Mouse (Mus musculus) gastrocnemius, adult 8-10 months (tissue): ENCODE data around the gene Kcne4. TPM values are rescaled to one million over a fixed set of nuclear protein-coding genes. Genes with fewer than 3 reads are reported as not detected.
"Not testable (repeated sequence)": the region's sequence is repeated elsewhere in the genome, so short reads cannot be mapped to it uniquely, and the experiment has no call there.

ENCODE experiments used
- DNase-seq, 2 experiments: peaks; one replicate each; pipeline ENCODE4 v3.0.0; 2022; ENCODE audit warnings: low spot score in 2 of 2
- total RNA-seq, 4 experiments: library from RNA; stranded (reverse); gene quantifications; 2 replicates each; pipeline ENCODE4 v1.2.4; 2022

Gene Kcne4
- total RNA-seq = under 1 TPM; 0.46 to 0.91 (median 0.71) TPM

DNA sequence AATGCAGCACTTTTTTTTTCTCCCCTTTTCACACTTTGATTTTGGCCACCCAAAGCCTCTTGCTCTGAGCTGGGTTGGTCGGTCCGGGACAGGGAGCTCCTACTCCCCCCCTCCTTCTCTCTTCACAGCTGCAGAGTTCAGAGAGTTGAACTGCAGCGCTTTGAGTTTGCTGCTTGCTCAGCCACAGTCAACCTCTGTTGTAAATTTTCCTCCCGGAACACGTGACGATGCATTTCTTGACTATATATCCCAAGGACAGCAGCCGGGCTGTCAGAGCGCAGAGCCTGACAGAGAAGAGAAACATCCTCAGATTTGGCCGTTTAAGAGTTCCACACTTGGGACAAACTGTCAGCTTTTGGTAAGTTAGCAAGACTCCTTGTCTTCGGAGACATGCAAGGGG lies at the start of gene Kcne4:
Gene Kcne4 (plus strand): TSS at position 120 of the 400 bp plus-strand sequence.
- no peak for DNase-seq

DNA sequence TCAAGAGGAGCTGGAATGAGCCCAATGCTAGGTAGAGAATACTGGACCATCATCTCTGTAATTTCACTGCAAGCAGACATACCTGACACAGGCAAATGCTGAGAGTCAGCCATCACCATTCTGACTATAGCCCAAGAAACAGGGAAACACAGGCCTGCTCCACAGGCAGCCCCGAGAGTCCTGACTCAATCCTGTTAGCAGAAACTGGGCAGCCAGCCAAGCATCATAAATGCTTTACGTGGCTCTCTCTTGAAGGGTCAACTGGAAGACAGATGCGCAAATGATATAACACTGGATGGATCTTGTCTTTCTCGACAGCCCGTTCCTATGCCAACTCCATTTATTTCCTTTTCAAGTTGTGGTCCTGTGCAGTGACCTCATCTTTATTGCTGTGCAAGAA lies 34.7 kb upstream of the Kcne4 start:
- DNase-seq = no peak

DNA sequence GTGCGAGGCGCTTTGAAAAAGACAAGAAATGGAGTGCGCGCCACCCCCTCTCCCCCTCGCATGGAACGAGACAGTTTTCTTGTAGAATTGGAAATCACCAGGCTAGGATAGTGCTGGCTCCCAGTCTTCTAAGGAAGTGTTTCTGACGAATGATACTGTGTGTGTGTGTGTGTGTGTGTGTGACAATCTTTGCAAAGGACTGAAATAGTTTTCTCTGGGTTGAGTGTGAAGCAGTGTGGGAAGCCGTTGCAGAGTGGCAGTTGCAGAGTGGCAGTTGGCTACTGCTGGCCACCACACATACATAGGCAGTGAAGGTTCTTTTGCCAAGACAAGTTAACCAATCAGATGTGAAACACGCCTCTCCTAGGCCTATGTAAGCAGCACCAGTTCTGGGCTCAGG lies 31.6 kb upstream of the Kcne4 start:
- DNase-seq = not testable (repeated sequence)

DNA sequence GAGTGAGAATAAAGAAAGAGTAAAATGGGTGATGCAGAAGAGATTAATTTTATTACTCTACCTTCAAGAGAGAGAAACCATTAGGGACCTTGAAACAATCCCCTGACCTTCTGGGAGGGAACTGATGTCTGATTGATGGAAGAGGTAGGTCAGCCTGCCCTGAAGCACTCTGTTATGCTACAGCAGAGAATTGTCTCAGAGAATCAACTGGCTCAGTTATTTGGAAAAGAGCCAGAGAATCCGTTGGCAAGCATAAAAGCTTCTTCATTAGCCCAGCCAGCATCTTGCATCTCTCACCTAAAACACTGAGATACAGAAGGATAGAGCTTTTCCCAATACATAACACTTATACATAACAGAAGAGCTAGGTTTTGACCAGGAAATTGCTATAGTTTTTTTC lies 26.8 kb upstream of the Kcne4 start:
- DNase-seq = no peak

DNA sequence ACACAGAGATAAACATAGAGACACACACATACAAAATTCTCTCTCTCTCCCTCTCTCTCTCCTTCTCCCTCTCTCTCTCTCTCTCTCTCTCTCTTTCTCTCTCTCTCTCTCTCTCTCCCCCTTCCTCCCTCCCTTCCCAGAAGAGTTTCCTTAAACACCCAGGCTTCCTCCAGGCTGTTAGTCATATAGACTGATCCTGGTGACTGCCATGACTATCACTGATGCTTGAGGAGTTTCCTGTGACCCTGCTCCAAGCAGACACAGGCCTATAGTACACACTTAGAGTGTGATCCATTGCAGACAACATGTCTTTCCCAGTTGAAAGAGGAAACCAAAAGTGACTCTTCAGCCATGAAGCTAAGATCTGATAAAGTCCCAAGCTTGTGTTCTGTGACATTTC lies 9.1 kb upstream of the Kcne4 start:
- no peak for DNase-seq

DNA sequence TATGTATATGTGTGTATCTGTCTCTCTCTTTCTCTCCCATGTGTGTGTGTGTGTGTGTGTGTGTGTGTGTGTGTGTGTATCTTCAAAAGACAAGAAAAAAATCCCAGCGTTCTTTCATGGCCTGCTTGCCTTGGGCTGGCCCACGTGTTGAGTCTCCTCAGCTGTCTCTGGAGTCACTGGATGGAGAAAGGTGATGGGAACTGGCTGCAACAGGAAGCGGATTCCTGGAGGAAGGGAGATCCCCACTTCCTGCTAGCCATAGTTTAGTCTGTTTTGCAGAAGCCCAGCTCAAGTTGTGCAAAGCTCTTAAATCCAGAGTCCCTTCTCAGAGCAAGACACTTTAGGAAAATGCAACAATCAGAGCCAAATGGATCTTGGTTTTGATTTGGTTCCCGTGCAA lies 6.7 kb upstream of the Kcne4 start:
- DNase-seq = no peak

DNA sequence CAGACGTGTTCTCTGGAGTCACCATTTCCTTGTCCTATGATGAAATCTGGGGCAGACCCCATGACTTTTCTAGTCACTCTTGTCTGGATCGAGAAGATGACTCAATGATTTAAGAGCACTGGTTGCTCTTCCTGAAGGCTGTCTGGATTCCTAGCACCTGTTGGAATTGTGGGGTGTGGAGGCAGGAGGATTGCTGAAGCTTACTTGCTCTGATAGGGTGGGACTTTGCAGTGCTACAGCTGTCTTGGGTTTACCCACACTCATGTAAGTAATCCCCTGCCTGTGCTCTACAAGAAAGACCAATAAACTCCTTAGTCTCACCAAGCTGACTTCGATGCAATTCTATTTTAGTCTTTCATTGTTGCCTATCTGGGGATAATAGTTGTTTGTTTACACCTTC lies 5.7 kb upstream of the Kcne4 start:
- no peak for DNase-seq

DNA sequence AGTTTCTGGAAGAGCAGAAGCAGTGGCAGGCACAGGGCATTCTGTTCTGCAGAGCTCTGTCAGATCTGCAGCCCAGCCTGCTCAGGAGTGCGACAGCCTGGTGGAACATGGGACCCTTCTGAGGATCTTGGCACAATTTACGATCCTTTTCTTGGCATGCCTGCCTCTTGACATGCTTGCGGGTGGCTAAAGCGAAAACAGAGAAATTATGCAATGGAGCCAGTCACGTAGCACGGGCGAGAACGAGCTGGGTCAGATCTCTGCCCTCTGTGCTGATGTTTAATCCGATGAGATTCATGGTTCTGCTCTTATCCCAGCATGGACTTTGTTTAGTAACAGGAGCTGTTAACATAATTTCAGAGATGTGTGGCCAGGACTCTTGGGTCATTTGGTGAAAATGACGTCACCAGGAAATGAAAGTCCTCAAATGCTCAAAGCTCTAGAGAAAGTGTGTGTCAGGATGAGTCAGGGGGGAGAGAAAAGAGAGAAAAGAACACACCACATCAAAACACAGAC lies 4.5 kb upstream of the Kcne4 start:
- DNase-seq = no peak

DNA sequence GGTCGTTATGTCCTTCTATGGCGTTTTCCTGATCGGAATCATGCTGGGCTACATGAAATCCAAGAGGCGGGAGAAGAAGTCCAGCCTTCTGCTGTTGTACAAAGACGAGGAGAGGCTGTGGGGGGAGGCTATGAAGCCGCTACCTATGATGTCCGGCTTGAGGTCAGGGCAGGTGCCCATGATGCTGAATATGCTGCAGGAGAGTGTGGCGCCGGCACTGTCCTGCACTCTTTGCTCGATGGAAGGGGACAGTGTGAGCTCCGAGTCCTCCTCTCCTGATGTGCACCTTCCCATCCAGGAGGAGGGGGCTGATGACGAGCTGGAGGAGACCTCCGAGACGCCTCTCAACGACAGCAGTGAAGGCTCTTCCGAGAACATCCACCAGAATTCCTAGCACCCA lies 1.2 kb downstream of the Kcne4 start:
- DNase-seq = no peak

DNA sequence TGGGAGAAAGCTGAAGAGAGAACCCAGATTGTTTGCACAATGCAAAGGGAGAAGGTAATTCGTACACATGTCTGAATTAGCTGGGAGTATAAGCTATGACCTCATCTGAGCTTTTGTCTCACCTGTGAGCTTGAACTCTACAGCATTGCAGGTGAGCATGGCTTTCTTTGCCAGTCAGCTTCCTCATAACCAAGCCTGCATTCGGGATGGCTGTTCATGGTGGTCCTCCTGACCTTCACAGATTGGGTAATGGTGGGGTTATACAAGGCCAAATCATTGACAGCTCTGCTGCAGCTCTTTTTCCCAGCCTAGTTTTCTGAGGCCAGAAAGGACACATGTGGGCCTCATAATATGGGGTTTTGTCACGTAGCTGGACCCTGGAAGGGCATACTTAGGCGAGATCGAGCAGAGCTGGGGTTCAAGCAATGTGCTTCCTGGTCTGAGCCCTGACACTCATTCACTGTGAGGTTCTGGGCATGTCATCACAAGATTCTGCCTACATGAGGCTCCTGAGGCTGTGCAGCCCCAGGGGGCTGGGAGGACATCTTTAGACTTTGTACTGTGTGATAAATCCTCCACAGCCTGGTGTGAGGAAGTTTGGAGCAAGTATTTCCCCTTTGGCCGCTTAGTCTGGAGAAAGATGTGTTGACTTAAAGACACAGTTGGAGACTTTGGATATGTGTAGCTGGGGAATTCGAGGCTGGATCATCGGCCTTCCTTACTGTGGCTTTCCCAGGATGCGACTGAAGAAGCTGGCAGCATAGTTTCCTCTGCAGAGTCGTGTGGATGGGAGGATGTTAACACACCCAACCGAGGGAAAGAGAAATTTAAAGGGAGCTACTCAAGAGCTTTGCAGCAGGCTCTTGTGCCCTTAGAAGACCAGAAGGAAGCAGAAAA lies 2.3 kb downstream of the Kcne4 start:
- DNase-seq = peak in 1 of 2 experiments; percentile 5

DNA sequence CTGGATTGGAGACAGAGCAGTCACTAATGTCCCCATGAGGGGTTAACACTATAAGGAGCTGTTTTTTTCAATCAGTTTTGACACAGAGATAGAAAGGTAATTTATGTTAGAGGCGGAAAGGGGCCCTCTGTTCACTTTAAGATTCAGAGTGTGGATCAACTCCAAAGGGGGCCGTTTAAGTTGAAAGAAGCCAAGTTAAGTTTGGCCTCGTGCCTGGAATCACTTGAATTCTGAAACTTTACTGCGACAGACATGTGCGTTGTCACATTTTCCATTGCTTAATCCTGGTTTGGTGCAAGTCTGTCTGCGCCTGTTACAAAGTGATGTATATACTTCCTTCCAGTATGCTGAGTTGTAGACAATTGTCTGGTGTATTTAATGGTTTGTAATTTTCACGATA lies 3.0 kb downstream of the Kcne4 start:
- no peak for DNase-seq

DNA sequence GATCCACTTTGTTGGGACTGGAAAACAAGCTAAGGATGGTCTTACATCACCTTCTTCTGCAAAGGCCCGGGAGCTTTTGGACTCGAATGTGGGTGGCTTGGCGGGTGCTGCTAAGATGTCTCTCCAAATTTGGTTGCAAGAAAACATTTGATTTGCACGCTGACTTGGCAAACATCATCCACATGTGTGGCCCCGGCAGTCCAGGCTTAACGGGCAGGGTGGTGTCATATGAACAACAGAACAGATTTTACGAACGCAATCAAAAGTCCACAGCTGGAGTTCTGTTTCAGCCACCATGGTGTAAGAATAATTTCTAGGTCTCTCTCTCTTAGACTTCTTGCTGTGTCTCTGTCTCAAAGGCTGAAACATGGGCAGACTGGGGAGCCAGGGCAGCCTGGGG lies 3.6 kb downstream of the Kcne4 start:
- DNase-seq = peak in 1 of 2 experiments; percentile 46

DNA sequence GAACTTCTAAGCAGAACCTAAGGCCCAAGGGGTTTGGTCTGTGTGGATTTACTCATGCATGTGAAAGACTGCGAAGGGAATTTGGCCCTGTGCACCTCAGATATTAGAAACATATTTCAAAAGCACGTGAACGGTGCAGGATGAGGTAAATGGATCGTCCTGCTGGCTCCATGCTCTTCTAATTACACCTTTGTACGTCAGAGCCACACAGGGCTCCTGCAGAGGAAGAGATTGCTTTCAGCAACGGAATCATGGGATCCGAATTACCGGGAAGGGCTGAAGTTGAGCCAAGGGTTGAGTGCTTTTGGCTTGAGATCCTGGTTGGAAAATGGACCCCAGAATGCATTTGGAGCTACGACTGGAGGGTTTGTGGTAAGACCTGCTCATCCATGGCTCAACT lies 4.6 kb downstream of the Kcne4 start:
- DNase-seq = peak in 1 of 2 experiments; percentile 13

DNA sequence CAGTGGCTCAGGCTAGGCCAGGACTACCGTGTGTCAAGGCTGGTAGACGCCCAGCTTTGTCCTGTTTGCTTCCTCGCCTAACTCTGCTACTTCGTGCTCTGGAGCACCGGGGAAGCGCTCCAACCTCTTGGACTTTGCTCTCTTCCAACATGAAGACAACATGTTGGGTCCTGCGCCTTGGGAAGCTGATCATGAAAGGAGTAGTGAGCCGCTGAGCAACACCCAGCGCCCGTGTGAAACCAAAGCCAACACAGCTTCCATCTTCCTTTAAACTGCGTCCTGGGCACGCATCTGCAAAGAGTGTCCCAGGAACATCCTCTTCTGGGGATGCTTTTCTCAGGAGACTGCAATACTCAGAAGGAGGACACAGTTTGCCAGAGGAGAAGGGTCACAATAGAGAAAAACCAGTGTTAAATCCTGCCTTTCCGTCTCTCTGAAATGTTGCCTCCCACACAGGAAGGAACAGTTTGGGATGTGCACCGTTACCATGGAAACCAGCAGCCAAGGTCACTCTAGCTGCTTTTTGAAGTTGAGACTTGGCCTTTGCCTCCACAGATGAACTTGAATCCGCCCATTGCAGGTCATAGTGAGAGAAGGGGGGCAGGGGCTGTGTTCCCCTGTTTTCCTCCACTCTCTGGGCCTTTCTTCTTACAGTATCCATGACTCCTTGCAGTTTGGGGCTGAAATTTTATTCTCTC lies 5.3 kb downstream of the Kcne4 start:
- DNase-seq = no peak

DNA sequence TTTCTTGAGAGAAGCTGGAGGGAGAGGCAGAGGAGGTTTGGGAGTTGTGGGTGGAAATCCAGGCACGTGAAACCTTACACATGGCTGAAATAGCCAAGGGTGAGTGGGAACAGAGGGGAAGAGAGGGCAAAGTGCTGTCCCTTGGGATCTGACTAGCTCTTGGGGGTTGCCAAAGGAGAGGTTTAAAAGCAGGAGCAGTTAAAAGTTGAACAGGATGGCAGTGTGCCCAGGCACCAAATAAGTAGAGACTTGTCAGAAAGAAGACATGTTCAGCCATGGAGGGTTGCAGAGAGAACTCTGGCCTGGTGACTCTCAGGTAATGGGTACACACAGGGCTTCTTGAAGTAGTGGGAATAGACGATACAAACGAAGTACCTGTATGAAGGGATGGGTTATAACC lies 8.7 kb downstream of the Kcne4 start:
- no peak for DNase-seq

DNA sequence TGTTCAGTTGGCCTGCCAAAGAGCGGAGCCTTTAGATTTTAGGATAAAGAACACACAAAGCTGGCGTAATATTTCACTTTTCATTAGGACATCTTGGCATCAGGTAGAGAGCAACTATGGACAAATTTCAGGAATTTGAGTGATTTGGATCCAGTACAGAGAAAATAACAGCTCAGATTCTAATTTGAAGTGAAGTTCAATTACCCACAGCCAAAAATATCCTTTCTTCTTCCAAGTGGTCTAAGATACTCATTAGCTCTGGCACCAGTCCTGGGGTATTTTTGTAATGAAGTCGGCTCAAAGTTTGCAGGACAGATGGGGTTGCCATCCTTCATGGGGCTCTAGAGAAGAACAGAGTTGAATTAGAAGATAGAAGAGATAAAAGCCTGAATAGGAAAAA lies 21.9 kb downstream of the Kcne4 start:
- no peak for DNase-seq

DNA sequence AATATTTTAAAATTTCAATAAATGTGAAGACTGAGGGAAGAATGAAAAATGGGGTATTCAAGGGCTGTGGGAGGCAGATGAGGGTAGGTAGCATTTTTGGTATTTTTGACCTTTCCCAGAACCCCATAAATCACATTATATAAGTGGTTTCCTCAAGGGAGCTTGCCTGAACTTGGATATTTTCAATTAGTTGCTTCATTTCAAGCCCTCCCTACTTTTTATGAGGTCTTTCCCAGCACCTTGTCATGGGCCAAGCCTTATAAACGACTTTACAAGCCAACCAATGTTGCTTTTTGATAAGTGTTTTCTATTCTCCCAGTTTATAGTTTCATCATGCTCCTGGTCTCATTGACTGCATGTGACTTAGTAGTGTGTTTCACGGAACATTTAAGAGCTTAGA lies 24.2 kb downstream of the Kcne4 start:
- no peak for DNase-seq

DNA sequence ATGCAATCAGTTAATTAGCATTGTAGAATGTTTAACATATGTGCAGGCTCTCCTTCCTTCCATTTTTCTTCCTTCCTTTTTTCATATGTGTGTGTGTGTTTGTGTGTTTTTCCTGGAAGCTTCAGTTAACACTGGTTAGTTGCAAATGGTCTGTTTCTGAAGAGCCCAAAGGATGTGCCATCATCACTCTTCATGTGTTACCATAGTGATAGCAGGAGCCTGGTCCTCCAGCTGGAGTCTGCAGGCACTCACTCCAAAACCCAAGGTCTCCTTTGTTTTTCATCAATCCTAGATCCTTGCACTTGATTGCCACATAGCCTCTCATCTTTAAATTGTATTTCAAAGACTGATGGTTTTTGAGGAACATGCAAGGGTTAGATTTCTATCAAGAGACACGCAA lies 29.1 kb downstream of the Kcne4 start:
- DNase-seq = no peak

DNA sequence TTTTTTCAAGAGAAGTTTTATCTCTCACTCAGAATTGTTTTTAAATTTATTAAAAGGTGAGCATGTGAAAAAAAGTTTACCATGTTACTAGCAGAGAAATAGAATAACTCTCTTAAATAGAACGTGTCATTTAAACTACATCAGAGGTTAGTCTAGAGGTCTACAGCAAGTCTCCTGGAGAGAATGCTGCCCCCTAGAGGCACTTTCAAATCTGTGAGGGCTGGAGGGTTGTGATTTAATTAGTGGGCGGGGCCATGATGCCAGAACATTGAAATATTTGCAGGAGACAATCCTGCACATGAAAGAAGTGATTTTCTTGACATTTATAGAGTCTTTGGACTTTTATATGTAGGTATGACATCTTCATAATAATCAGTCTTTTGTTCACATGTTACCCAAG lies 29.9 kb downstream of the Kcne4 start:
- peak; percentile 33 to 34 for DNase-seq

DNA sequence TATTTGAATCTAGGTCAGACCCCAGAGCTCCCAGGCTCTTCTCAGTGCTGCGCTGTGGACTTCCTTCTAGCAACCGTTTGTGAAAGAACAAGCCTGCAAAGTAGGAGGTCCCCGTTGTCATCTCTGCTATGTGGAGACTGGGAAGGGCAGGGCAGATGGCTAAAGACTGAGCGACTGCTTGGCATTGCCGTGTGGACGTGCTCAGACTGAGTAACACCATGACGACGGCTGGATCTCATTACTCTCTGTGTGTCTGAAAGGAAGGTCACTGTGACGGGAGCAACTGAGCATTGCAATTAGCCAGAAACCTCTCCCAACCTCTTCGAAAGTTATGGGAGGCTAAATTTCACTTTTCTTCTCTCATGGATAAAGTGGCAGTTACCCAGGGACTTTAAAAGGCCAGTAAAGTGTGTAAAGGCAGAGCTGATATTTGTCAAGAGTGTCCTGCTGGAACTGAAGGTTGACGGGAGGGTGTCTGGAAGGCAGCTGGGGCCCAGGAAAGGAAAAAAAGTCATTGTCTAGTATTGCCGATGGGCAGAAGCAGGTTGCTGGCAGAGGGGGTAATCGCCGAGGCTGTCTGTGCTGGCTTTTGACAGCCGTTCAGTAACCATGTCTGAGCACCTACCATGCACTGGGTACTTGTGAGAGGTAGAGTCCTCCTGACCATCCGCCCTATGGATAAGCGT lies 36.0 kb downstream of the Kcne4 start:
- peak in 1 of 2 experiments; percentile 4 for DNase-seq

DNA sequence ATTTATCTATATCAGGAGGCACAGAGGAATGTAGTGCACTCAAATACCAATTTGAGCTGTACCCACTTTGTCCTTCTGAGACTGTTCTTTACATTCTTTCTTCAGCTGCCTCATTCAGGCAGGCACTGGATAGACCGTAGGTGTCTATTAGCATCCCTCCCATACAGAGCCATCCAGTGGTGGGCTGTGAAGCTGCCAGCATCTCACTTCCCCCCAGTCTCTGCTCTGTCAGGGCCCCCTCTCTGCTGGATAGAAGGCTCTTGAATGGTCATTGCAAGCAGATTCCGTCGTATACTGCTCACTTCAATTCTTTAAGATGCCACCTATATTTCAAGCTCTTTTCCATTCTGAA lies 36.5 kb downstream of the Kcne4 start:
- DNase-seq = no peak

DNA sequence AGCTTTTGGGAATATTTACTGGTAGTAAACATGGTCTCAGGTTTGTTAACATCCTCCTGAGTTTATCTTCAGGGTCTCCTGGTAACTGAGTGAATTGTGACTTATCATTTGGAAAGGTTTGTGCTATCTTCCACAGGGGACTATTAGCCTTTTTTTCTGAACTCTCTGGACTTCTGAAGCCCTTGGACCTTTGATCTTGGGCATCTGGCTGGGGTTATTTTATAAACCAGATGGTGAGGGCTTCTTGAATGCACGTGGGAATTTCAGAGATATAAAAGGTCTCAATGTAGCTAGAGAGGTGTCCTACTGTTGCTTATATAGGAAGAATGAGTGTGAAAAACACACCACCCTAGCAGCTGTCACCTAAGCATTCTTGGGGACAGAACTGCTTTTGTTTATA lies 37.7 kb downstream of the Kcne4 start:
- DNase-seq = no peak
